Mouse (Mus musculus): ENCODE results near the gene Noc3l.
A peak's percentile ranks its signal among the peaks of the same experiment; 100 is the strongest.

Noc3l gene

DNA sequence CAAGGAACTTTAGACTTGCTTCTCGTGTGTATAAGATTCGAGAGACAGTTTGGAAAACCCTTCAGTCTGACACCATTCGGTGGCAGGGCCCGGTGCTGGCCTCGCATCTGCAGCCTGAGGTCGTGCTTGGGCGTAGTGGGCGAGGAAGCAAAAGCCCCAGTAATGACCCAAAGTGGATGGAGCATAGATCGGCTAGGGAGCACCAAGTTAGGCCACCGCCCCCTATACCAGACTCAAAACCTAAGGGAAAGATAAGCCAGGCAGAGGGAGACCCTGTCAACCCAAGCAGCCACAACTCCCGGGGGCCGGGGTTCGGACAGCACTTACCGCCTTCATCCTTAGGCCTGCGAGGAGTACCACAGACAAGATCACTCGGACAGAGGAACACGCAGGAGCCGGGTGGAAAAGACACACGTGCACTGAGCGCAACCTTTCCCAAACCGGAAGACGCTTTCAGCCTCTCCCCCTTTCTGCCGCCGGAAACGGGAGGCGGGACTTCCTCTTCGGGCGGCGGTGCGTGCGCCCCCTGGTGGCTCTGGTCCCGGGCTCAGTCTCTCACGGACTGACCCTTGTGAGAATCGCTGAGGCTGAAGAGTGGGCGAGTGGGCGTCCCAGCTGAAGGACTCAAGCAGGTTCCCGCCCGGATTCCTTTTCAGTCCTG is at the start of gene Noc3l:
Gene Noc3l, minus strand, starts transcription at position 472 of the 661 bp plus-strand sequence.
- peak; percentile 95 for DNase-seq

DNA sequence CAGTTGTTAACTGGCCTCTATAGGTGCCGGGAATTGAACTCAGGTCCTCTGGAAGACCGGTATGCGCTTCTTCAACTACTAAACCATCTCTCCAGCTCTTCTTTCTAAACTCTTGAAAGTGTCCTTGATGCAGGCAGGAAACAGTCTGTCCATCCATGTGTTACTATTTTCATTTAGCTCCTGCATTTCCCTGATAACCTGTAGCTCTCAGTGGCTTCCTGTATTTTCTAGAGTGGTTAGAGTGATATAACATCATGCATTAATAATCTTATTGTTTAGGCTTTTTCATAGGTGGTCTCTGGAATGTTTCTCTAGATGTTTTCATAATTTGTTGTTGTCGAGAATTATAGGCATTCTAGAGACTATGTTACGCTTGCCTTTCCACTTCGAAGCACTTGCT is 43.5 kb upstream of the Noc3l start:
- no peak for DNase-seq

DNA sequence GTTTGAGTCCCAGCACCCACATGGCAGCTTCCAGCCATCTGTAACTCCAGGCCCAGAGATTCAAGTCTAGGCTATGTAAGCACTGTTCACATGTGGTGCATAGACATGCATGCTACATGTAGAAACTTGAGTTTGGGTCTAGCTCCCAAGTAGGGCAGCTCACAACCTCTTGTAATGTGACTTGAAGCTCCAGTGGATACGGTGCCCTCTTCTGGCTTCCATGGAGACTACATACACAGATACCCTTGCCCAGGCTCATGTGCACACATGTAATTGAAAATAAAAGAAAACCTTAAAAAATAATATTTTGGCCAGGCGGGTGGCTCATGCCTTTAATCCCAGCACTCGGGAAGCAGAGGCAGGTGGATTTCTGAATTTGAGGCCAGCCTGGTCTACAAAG is 39.2 kb upstream of the Noc3l start:
- DNase-seq: no peak

GRCm38 (mm10) chr19:38846373-38846772 is 27.3 kb upstream of the Noc3l start:
- no peak for DNase-seq

DNA sequence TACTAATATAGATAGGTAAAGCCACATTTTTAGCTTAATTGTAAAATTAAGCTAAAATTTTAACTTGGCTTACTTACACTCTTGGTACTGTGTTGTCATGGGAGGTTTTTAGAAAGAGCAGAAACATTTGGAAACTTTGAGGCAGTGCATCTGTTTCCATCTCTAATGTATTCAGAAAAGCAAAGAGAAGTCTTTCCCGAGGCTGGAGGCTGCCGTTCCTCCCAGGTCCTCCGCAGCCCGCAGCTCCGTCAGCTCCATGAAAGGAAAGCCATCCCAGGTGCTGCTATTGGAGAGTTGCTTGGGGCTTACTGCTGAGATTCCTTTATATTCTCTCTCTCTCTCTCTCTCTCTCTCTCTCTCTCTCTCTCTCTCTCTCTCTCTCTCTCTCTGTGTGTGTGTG is 25.8 kb upstream of the Noc3l start:
- no peak for DNase-seq

- peak; percentile 85 for DNase-seq
Measured at GRCm38 (mm10) chr19:38837171-38837641, 18.2 kb upstream of the Noc3l start.

DNA sequence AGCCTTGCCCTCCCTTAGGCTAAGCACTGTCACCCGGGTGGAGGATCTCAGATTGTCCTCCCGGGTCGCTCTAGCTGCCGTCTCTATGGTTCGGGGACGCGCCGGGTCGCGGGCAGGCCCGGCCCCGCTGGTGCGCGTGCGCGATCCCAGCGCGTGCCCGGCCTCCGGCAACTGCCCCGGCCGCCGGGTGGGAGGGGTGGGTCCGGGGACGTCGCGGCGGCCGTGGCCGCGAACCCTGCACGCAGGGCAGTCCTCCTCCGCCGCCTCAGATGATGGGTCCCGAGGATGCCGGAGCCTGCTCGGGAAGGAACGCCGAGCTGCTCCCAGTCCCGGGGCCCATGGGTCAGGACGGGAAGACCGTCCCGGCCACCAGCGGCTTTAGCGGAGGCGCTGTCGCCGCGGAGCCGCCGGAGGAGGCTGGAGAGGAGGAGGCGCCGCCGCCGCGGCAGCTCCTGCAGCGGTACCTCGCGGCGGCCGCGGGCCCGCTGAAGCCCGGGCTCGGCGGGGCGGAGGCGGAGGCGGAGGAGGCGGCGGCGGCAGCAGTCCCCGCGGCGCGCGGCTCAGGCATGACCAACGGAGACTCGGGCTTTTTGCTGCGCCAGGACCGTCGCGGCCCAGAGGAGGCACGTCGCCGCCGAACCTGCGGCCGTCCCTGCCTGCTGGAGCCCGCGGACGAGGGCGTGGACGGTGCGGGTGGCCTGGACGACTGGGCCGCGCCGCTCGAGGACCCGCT is 17.6 kb upstream of the Noc3l start, which contains the start of gene Tbc1d12:
Gene Tbc1d12, plus strand, starts transcription at position 142 of the 733 bp plus-strand sequence.
- DNase-seq: peak; percentile 94

GRCm38 (mm10) chr19:38836084-38836437 is 17.0 kb upstream of the Noc3l start:
- DNase-seq: no peak

GRCm38 (mm10) chr19:38833224-38833623 is 14.2 kb upstream of the Noc3l start:
- DNase-seq: no peak

DNA sequence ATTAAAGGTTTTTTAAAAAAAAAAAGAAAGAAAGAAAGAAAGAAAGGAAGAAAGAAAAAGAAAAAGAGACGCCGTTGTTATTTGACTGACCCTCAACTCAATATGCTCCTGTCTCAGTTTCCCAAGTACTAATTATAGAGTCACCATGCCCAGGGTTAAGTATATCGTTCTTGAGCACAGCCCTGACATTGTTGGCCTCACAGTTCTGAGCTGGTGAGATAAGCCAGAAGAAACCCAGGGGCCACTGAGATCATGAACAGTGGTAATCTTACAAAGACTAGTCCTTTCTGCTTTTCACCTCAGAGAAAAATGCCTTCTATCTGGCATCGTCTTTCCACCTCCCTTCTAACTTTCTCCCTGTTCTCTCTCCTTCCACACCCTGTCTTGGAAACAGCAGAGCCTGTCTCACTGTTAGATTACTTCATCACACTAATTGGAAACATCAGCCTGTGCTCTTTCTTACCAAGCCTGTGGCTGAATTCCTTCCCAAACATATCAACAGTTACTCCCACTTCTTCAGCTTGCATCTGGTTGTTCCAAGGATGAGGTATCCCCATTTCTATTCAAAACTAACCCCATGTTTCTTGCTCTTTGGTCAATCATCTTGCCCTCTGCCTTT is 1.3 kb upstream of the Noc3l start:
- no peak for DNase-seq

DNA sequence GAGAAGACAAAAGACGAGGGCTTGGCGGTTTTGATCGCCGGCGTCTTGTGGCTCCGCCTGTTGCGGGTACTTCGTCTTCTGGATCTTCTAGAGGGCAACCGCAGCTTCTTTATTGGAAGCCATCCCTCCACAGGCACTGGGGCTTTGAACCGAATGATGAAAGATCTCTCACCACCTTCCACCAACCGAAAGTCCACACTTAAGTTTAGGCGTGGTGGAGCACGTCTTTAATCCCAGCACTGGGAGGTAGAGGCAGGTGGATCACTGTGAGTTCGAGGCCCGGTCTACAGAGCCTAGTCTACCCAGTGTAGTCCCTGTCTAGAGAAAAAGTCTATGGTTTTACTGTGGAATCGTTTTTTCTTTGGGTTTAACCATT is 378 bp upstream of the Noc3l start:
- no peak for DNase-seq

DNA sequence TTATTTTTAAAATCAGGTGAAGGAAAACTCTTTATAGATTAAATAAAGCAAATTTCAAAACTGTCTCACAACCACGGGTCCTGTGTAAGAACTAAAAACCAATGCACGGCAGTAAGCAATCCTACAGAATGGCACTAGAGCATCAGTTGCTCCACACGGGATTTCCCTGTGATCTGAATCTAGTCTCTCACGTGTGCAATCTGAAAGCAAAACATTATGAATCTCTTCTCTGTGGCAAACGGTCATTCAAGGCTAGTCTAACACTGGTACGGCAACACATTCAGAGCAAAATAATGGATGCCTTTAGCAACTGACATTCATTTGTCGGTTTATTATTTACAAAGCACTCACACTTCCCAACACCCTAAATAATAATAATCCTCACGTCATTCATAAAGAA is 846 bp downstream of the Noc3l start:
- no peak for DNase-seq

GRCm38 (mm10) chr19:38798801-38799200 is 20.2 kb downstream of the Noc3l start:
- peak; percentile 27 for DNase-seq

DNA sequence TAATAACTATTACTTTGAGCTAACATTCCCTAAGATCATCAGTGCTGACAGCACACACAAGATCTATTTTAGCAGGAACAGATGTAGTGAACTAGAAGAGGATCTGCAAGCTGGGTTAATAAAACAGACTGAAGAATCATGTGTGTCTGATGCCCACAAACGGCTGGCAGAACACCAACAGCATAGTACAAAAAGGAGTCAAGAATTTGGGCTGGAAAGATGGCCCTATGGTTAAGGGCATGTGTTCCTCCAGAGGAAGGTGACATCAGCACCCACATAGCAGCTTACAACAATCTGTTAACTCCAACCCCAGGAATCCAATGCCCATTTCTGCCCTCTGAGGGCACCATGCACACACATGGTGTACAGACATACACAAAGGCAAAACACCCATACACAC is 20.7 kb downstream of the Noc3l start:
- peak; percentile 3 for DNase-seq

GRCm38 (mm10) chr19:38796546-38796945 is 22.5 kb downstream of the Noc3l start:
- no peak for DNase-seq

DNA sequence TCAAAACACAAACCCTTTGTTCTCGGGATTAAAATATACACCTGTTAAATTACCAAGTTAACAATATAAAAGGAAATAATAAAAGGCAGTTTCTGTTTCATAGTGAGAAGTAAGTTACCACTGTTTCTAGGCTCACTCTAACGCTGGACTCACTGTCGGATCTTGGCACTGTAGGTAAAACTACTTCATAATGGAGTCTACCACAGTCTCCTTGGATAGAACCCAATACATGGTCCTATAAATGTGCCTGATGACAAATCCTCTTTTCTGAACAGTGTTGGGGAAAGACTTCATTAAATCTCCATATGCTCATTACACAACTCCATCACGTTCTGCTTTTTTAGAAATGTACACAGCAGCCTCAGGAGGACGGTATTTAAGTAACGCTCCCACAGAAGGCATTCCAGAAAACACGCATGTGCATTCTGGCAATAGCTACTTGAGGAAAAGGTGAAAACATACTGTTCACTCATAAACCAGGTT is 25.4 kb downstream of the Noc3l start:
- no peak for DNase-seq

DNA sequence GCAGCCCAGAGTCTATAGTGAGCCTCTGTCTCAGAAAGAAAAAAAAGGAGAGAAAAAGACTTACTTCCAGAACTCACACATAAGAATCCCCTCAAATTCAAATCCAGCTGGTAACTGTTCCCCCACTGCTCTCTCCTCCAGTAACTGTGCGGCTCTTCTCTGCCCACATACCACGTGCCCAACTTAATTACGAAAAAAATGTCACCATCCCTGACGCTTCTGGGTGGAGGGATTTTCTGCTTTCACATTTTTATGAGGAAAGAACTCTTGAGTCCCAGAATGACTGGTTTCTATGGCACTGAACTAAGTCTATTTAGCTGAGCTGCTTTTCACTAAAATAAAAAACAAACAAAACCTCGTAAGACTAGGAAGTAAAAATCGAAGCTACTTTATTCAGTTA is 31.3 kb downstream of the Noc3l start:
- no peak for DNase-seq

GRCm38 (mm10) chr19:38783542-38783941 is 35.5 kb downstream of the Noc3l start:
- DNase-seq: no peak

DNA sequence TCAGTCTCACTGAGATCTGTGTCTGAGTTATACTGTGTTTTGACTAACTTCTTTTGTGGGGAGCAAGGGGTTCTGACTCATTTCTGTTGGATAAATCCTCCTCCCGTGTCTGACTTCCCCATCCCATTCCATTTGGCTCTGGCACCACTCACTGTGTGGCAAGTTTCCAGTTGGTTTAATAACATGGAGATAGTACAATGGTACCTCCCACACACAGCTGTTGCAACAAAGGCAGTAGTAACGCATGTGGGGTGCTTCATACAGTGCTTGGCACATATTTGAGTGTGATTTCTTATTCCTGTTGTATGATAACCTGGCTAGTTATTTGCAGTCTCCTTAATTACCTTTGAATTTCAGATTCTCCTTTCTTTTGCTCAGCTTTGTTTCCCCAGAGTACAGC is 40.2 kb downstream of the Noc3l start:
- DNase-seq: peak; percentile 10

- peak; percentile 72 for DNase-seq
Measured at GRCm38 (mm10) chr19:38775548-38775947, 43.5 kb downstream of the Noc3l start.

DNA sequence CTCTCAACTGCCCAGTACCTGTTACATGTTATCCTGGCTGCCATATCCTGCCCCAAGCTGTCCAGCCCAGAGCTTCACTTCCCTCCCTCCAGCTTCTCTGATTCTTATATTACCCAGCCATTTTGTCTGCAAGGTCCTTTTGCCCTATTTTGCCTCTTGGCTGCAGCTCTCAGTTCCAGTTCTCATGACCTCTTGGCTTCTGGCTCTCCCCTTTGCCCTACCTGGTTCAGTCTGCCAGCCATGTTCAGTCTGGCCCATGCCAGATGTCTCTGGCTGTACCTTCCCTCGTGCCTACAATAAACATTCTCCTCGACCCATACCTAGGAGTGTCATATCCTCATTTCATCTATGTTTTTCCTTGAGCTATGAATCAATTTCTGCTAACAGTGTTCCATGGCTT is 52.7 kb downstream of the Noc3l start:
- no peak for DNase-seq

DNA sequence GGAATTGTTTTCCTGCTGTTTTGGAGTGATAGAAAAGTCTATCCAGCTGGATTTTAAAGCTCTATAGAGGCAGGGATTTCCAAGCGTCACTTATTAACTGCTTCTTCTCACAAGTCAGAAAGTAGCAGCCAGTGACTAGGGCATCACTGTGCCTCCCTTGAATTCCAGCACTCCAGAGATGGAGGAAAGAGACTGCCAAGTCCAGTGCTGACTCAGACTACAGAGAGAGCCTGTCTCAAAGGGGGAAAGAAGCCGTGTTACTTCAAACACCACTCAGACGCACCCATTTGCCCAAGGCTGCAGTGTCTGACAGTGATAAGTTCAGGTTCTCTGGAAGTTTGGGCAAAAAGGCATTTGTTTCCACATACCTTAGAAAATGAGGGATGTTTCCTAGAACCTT is 58.6 kb downstream of the Noc3l start:
- no peak for DNase-seq

- DNase-seq: peak; percentile 7
Measured at GRCm38 (mm10) chr19:38758685-38759472, 60.2 kb downstream of the Noc3l start.

Data from lung, postnatal 10 days (tissue).